Mouse (Mus musculus) embryonic fibroblast, embryonic 13.5 days (primary cell): Measurements from ENCODE around the gene Fars2.

Experiments used
- CTCF ChIP-seq: IDR thresholded peaks from 2 replicates; pipeline ENCODE4 v1.5.1; 2011; ENCODE audit warnings: mild to moderate bottlenecking, control low read depth, low read length, moderate library complexity, borderline replicate concordance; ENCODE audit not compliant: insufficient read depth
- POLR2A ChIP-seq: IDR thresholded peaks from 2 replicates; pipeline ENCODE4 v1.6.1; 2011; ENCODE audit warnings: low read depth, mild to moderate bottlenecking, control low read depth, low read length, moderate library complexity

- TF ChIP-seq POLR2A: no peak
- no peak for TF ChIP-seq CTCF
Observed at GRCm38 (mm10) chr13:36463669-36464068, 346.5 kb downstream of the Fars2 start.
